Mouse (Mus musculus): ENCODE results near the gene Card9. TPM values are rescaled to one million over a fixed set of nuclear protein-coding genes. Genes with fewer than 3 reads are reported as not detected.
A peak's percentile ranks its signal among the peaks of the same experiment; 100 is the strongest.

Gene Card9
- polyA plus RNA-seq, 1 experiment, result not detected

- Histone ChIP-seq H3K27ac (ENCODE audit: insufficient read depth, low read depth, low read length) (no peak overlapping the region), H3K4me1 (ENCODE audit: control insufficient read depth, insufficient read depth, low read length) (peaks cover 34% of the 10 kb centered on the region), H3K4me3 (ENCODE audit: insufficient read depth, low read depth, low read length) (no peak overlapping the region)
- TF ChIP-seq POLR2A (IDR thresholded peaks at IDR 0.05; ENCODE audit: insufficient read depth, low read depth, low read length) (no peak), CTCF (IDR thresholded peaks at IDR 0.05; ENCODE audit: insufficient read depth, low read depth, low read length) (peak; percentile 71)
- WGBS, result 44% methylated on average over 15 of the region's 15 CpGs
Observed at GRCm38 (mm10) chr2:26325386-26326181, 35.1 kb downstream of the Card9 start.

- Histone ChIP-seq H3K4me3 (ENCODE audit: insufficient read depth, low read depth, low read length) (no peak overlapping the region), H3K27ac (ENCODE audit: insufficient read depth, low read depth, low read length) (no peak overlapping the region), H3K4me1 (ENCODE audit: control insufficient read depth, insufficient read depth, low read length) (peaks cover 34% of the 10 kb centered on the region)
- TF ChIP-seq POLR2A (IDR thresholded peaks at IDR 0.05; ENCODE audit: insufficient read depth, low read depth, low read length) (no peak), CTCF (IDR thresholded peaks at IDR 0.05; ENCODE audit: insufficient read depth, low read depth, low read length) (no peak)
- WGBS, result 33% methylated on average over 2 of the region's 2 CpGs
Observed at GRCm38 (mm10) chr2:26324917-26325316, 35.8 kb downstream of the Card9 start.

- TF ChIP-seq POLR2A (IDR thresholded peaks at IDR 0.05; ENCODE audit: insufficient read depth, low read depth, low read length), result no peak
- TF ChIP-seq CTCF (IDR thresholded peaks at IDR 0.05; ENCODE audit: insufficient read depth, low read depth, low read length), result no peak
- Histone ChIP-seq H3K4me3 (ENCODE audit: insufficient read depth, low read depth, low read length) (no peak overlapping the region), H3K27ac (ENCODE audit: insufficient read depth, low read depth, low read length) (no peak overlapping the region), H3K4me1 (ENCODE audit: control insufficient read depth, insufficient read depth, low read length) (peaks cover 38% of the 10 kb centered on the region)
- WGBS, result 90% methylated on average over 13 of the region's 13 CpGs
Observed at GRCm38 (mm10) chr2:26323589-26324325, 37.0 kb downstream of the Card9 start.

GRCm38 (mm10) chr2:26320245-26321185 is 40.2 kb downstream of the Card9 start:
- 69% methylated on average over 14 of the region's 14 CpGs for WGBS
- Histone ChIP-seq H3K4me3 (ENCODE audit: insufficient read depth, low read depth, low read length) (no peak overlapping the region), H3K27ac (ENCODE audit: insufficient read depth, low read depth, low read length) (no peak overlapping the region), H3K4me1 (ENCODE audit: control insufficient read depth, insufficient read depth, low read length) (peaks cover 62% of the 10 kb centered on the region)
- TF ChIP-seq CTCF (IDR thresholded peaks at IDR 0.05; ENCODE audit: insufficient read depth, low read depth, low read length) (no peak), POLR2A (IDR thresholded peaks at IDR 0.05; ENCODE audit: insufficient read depth, low read depth, low read length) (no peak)

GRCm38 (mm10) chr2:26319519-26320244 is 41.0 kb downstream of the Card9 start:
- peaks cover 61% of the 10 kb centered on the region for H3K4me1 ChIP-seq (ENCODE audit: control insufficient read depth, insufficient read depth, low read length)
- no peak overlapping the region for H3K27ac ChIP-seq (ENCODE audit: insufficient read depth, low read depth, low read length)
- H3K4me3 ChIP-seq (ENCODE audit: insufficient read depth, low read depth, low read length), result no peak overlapping the region
- WGBS, result 83% methylated on average over 13 of the region's 13 CpGs
- TF ChIP-seq CTCF (IDR thresholded peaks at IDR 0.05; ENCODE audit: insufficient read depth, low read depth, low read length), result no peak
- no peak for TF ChIP-seq POLR2A (IDR thresholded peaks at IDR 0.05; ENCODE audit: insufficient read depth, low read depth, low read length)

- no peak for TF ChIP-seq POLR2A (IDR thresholded peaks at IDR 0.05; ENCODE audit: insufficient read depth, low read depth, low read length)
- no peak for TF ChIP-seq CTCF (IDR thresholded peaks at IDR 0.05; ENCODE audit: insufficient read depth, low read depth, low read length)
- 77% methylated on average over 9 of the region's 9 CpGs for WGBS
- peaks cover 60% of the 10 kb centered on the region for H3K4me1 ChIP-seq (ENCODE audit: control insufficient read depth, insufficient read depth, low read length)
- H3K4me3 ChIP-seq (ENCODE audit: insufficient read depth, low read depth, low read length), result no peak overlapping the region
- H3K27ac ChIP-seq (ENCODE audit: insufficient read depth, low read depth, low read length), result no peak overlapping the region
Observed at GRCm38 (mm10) chr2:26319109-26319508, 41.6 kb downstream of the Card9 start.

- Histone ChIP-seq H3K4me1 (ENCODE audit: control insufficient read depth, insufficient read depth, low read length) (peaks cover 60% of the 10 kb centered on the region), H3K27ac (ENCODE audit: insufficient read depth, low read depth, low read length) (no peak overlapping the region), H3K4me3 (ENCODE audit: insufficient read depth, low read depth, low read length) (no peak overlapping the region)
- 79% methylated on average over 3 of the region's 3 CpGs for WGBS
- TF ChIP-seq POLR2A (IDR thresholded peaks at IDR 0.05; ENCODE audit: insufficient read depth, low read depth, low read length) (no peak), CTCF (IDR thresholded peaks at IDR 0.05; ENCODE audit: insufficient read depth, low read depth, low read length) (no peak)
Observed at GRCm38 (mm10) chr2:26317991-26318672, 42.6 kb downstream of the Card9 start.
